Mouse (Mus musculus): ENCODE data around the gene Ispd. TPM values are rescaled to one million over a fixed set of nuclear protein-coding genes. Genes with fewer than 3 reads are reported as not detected.
A peak's percentile ranks its signal among the peaks of the same experiment; 100 is the strongest.
"Not testable (repeated sequence)": the region's sequence is repeated elsewhere in the genome, so short reads cannot be mapped to it uniquely, and the experiment has no call there.

Ispd gene
- 1 to 10 TPM in 1 of 2 experiments, under 1 TPM in 1; 0.98 to 1.4 TPM for polyA plus RNA-seq (2017; shearing (Covaris generic))

DNA sequence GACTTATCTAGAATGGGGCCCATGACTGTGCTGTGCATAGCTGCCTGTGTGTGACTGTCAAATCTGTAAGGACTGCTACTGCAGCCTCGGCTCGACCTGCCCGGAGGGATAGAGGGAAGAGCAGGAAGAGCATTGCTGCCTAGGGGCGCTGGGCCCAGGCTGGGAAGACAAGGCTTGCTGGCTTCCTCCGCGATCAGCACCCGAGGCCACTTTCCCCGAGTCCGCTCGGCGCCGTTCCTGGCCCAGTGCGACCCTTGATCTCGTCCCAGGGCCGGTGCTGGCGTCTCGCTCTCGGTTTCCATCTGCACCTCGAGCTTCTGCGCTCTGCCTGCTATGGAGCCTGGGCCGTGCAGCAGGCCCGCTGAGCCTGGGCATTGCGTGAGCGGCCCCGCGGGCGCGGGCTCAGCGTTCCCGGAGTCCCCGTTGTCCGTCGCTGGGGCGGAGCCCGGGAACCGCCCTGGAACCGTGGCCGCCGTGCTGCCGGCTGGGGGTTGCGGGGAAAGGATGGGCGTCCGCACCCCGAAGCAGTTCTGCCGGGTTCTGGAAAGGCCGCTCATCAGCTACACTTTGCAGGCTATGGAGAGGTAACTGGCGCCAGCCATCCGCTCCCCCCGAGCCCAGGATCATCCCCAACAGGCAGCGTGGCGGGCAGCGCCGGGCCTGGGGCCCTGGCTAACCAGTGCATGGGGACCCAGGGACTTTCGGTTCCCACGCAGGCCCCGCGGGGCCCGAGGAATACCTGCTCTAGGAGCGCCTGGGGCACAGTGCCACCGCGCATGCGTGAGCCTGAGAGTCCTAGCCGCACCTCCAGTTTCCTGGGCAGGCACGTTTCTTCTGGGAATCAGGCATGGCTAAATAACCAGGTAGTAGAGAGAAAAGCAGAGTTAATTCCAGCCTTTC is at the start of gene Ispd, which contains the start of gene D630036H23Rik:
Gene Ispd, plus strand, starts transcription at position 10 of the 900 bp plus-strand sequence.
Gene D630036H23Rik, minus strand, starts transcription at position 741 of the 900 bp plus-strand sequence.
- ATAC-seq, result peak; percentile 62

DNA sequence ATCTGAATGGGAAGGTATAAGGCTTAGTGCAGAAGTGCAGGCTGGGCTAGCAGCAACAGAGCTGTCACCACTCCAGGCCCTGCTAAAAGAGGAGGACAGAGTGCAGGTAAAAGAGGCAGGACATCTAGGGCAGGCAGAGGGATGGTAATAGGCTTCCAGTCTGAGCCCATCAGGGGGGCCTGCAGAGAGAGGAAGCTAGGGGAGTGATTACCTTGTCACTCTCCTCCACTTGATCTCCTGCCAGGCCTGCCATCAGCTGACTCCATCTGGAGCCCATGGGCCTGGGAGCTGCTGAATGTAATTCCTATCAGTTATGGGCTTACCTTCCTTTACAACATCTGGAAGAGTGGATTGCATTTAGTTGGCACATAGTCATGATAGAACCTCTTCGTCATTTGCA is 48.6 kb upstream of the Ispd start:
- no peak for ATAC-seq

DNA sequence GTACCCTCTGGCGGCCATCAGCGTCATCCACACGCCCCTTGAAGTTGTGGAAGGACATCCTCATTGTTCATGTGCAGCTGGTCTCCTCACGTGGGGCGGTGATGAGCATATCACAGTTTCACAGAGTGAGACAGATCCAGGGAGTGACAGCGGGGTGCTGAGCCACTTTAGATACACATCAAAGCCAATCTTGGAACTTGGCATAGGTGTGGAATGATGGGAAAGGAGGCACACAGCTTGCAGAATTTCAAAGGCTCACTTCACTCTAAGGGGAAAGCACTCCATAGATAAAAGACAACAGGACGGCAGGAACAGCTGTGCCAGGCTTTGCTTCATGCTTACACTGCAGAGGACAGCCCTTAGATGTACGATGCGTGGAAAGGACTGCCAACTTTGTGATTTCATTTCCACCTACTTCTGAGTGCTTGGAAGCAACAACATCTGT is 47.4 kb upstream of the Ispd start:
- no peak for ATAC-seq

DNA sequence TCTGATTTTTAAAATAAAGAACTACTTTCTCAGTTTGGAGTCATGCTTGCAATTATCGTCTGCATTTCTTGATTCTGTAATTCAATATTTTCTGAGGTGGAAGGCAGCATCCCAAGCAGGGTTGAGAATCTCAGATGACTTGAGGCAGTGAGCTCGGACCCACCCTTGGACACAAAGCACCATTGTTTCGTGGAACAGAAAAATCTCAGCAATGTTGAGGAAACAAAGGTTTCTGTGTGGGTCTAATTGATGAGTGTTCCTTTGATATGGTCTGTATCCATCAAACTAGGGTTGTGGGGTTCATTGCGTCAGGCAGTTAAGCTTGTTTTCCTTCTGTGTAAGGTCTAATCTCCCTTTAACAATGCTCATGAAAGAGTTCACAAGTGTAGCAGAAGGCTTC is 37.1 kb upstream of the Ispd start:
- no peak for ATAC-seq

DNA sequence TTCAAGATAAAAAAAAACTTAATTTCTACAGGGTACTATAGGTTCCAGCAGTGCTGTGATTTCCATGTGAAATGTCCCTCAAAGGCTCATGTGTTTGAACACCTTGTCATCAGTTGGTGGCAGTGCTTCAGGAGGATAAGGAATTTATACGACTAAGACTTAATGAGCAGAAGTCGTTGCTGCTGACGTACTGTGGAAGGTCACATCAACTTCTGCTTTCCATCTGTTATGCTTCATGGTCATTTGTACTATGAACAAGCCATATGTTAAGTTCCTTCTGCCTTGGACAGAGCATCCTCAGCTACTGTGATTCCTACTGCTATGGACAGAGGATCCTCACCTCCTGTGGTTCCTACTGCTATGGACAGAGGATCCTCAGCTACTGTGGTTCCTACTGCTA is 21.2 kb upstream of the Ispd start:
- no peak for ATAC-seq

DNA sequence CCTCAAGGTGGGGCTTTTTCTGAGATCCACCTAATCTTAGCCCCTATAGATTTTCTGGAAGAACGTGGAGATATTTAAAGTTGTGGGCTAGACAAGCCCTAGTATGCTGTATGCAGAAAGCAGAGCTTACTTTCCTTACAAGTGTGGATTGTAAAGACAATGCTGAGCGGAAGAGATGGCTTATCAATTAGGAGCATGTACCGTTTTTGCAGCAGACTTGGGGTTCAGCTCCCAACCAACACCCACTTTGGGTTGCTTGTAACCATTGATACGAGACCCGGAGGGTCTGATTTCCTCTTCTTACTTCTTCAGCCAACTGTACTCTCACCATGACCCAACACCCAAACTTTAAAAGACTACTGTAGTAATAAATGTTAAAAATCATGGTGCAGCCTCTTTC is 20.6 kb upstream of the Ispd start:
- ATAC-seq, result no peak

DNA sequence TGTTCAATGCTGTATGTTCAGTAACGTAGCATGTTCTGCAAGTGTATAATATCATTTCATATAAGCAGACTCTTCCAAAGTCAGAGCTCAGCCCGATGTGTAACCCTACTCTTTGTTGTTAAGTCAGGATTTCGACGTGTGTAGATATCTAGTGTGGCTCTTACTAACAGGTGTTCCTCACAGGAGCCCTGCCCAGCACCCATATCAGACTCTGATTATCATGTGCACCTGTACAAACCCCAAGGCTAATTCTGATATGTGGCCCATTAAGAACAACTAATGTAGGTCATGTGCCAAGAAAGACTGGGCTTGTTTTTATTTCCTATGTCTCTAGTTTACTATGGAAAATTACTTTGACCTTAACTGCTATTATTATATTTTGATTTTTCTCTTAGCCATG is 17.2 kb upstream of the Ispd start:
- no peak for ATAC-seq

DNA sequence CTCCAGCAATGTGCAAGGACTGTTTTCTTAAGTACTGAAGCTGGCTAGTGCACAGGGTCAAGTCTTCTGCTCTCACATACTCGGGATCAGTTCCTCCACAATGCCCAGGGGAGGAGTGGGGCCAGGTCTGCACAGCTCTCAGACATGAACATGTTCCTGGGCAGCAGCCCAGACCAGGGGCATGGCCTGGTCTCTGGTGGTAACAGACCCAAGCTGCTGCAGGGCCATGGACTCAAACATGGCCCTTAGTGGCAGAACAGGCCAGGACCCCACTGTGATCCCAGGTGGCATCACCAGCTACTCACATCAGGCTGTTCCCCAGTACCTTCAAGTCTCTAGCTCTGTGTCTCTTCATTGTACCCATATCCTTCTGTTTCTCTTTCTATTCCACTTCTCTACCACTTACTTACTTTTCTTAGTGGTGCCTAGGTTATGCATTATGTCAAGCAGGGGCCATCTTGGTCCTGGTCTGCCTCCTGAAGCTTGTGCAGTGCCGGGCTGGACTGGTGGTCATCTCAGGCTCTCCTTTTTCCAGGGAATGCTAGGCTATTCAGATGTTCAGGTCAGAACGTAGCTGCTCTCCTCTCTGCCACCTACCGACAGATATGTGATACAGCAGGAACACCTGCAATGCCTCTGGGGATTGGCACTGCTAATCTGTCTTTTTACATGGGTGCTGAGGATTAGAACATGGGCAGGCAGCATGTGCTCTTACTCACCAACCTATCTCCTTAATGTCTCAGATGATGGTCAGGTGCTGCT is 7.8 kb upstream of the Ispd start:
- no peak for ATAC-seq

DNA sequence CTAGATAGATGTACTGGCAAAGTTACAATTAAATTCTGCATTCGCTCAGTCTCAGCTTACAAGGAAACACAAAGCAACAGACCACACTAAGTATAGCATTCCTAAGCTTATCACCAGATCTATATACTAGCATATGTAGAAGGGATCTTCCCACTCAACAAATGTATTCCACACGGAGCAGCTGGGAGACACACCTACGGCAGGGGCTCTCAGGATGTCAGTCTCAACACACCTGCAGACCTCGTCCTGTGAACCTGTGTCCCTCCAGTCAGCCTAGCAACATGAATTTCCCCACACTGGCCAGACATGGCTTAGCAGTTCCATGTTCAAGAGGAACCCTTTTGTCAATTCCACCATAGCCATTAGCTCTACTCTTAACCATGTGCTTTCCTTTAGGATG is 4.9 kb upstream of the Ispd start:
- ATAC-seq, result not testable (repeated sequence)

DNA sequence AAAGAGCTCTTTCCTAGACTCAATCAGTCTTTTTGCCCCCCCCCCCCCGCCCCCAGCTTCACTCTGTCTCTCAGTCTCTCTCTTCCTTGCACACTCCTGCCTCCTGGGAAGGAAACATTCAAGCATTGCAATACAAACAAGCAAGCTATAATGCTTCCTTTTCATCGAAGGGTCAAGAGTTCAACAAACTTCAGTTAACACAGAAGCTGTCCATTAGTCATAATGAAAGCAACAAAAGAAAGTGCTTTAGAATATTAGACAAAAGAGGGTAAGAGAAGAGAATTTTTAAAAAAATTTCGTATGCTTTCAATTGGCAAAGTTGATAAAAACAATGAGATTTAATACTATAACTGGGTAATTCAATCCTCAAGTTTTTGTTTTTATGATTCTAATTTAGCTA is 996 bp upstream of the Ispd start:
- ATAC-seq, result no peak

DNA sequence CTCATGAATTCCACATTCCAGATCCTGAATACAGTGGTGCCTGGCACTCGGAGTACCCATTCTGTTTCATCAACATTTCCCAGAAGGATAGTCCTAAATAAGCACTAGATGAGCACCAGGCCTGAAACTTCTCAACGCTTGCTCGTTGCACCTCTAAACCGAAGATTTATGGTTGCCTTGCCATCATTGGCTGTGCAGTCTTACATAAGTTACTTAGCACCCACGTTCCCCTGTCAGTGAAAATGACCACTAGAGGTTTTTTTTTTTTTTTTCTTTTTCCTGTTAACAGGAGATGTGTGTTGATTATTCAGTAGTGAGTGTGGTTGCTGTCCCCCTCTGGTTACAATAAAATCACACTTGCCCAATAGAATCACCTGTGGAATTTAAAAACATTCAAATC is 444 bp upstream of the Ispd start:
- ATAC-seq, result no peak

DNA sequence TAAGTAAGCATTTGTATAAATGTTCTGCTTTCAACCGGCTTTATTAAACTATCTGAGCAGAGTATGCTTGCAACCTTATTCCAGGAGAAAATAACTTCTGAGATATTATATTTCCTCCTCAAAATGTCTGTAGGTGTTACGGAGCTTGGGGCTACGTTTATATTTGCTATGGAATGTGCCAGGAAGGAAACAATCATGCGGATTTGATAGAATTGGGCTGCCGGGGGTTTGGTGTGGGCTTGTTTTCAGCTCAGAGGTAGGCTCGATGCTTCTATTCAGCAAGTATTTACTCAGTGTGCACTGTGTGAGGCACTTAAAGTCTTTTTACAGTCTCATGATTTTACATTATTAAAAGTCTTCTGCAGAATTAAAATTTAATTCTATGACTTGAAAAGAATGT is 4.1 kb downstream of the Ispd start:
- ATAC-seq, result no peak

DNA sequence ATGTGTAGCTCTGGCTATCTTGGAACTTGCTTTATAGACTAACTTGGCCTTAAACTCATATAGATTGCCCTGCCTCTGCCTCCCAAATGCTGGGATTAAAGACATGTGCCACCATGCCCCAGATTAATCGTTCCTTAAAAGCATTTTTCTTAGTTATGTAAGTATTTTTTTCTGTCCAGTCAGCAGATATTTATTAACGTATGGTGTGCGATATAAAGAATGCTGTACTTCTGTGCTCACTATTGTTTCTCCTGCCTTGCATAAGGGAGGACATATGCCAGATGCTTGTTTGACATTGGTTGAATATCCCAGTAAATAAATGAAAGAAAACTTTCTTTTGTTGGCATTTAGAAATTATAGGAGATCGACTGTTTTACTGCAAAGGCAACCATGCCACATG is 5.7 kb downstream of the Ispd start:
- ATAC-seq, result no peak

DNA sequence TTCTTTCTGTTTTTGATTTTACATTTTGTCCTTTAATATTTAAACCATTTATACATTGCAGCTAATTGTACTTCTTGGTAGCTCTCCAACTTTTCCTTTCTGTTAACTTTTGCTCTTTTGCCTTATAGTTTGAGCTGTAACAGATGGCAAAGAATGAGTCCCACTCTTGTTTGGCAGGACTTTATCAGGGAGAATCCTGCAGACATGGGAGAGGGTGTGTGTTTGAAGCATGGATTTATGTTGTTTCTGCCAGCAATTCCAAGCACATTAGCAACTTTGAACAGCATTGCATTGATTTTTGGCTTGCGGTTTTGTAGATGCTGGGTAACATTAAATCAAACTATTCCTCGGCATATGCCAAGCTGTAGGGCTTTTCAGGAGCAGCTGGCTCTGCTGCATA is 13.9 kb downstream of the Ispd start:
- no peak for ATAC-seq

DNA sequence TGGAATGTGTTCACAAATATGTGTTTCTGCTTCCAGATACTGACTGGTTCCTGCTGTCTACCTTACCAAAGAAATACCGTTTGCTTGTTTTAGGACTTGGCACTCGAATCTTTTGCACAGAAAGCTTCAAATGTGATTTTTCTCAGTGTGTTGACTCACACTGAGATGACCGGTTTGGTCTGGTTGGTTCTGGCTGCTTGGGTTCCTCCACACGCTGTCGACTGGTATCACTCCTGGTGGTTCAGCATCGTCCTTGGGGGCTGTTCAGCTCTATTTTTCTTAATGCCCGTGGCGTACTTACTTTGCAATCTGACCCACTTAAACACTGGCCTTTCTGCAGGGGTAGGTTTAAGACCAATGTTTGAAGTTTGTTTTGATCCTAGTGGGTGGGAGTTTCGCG is 42.4 kb downstream of the Ispd start:
- ATAC-seq, result no peak

DNA sequence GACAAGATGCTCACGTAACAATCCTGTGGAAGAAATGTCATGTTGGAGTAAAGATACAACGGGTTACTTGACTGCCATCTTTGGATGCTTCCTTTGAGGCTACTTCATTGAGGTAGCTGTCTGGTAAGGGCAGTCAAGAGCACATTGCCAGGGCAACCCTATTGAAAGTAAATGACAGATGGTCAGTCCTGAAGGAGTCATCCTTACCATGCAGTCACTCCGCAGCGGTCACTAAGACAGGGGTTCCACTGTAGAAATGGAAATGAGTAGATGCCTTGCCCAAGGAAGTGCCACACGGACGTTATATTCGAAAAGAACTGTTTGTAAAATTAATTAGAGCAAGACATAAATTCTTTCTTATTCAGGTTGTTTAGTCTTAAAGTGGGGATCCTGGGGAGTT is 44.0 kb downstream of the Ispd start:
- no peak for ATAC-seq

DNA sequence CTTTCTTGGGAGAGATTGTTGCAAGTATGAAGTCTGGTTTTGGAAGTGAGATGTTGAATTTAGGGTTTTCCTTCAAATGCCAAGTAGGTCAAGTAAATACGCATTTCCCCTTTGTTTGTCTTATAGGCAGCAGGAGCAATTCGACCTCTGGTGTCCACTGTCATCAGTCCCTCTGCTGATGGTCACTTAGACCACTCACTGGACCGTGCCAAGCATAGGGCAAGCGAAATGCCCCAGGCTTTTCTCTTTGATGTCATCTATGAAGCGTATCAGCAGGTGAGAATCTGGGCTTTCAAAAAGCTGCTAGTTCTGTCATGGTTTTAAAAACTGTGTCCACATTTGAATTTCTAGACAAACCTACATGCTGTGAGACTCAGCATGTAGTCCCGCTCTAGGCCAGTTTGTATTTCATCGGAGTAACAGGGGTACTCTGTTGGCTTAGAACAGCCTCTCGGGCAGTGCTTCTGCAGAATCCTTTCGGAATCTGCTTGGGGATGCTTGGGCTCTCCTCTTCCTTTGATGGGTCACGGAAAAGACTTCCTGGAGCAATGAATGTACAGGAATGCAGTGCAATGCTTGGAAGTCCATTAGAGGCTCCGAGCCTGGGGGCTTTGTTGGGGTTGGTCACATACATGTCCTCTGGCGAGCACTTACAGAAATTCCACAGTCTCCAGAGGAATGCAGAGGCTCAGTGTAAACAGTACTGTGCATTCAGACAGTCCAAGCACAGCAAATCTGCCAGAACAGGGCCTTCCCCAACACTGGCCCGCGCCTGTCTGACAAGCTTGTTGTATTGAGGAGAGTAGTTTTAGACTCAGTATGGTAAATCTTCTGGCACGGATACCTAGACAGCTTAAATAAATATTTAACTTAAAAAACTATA is 45.2 kb downstream of the Ispd start:
- ATAC-seq, result no peak

DNA sequence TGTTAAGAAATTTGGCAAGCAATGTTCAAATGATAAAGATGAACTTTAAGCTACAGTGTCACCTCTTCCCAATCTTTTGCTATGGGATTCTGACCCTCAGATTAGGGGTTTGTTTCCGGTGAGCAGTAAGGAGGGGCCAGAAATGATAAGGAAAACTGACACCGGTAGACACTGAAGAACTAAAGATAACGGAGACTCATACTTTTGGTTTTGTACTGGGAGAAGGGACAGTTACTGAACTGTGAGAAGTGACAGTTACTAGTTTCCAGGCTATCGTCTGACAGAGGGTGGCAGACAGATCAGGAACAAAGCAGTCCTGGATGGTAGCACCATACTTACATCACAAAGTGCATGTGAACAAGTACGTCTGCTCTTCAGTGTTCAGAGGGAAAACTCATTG is 55.7 kb downstream of the Ispd start:
- ATAC-seq, result no peak

DNA sequence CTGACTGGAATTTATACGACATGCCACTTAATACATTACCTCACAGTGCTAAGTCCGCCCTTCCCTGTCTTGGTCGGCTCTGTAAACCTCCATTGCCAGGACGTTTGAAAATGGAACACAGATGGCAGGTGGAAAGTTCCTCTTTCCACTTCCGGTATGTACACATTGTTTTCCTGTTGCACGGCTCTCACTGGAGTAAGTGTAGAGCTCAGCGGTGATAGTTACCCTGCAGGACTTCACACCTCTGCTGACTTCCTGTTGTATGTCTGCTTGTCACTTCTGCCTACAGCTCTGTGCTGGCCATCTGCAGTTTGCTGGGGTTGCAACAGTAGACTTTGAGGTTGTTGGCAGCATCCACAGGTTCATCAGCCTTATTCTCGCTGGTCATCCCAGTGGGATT is 58.1 kb downstream of the Ispd start:
- ATAC-seq, result no peak

DNA sequence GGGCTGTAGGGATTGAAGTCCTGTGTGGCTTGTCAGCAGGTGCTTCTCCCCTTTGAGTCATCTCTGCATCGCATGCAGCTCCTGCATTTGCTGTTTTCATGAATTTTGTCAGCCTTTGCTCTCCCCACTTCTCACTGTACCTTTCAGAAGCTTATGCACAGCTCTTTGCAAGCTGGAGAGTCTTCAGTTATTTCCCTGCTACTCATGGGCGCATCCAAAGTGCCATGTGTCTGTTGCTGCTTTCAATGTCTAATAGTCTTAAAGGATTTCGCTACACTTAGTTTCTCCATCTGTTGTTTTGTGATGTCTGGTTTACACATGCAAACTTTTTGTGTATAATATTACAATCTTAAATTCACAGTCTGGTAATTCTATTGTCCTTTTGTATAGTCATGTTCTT is 74.8 kb downstream of the Ispd start:
- ATAC-seq, result no peak

DNA sequence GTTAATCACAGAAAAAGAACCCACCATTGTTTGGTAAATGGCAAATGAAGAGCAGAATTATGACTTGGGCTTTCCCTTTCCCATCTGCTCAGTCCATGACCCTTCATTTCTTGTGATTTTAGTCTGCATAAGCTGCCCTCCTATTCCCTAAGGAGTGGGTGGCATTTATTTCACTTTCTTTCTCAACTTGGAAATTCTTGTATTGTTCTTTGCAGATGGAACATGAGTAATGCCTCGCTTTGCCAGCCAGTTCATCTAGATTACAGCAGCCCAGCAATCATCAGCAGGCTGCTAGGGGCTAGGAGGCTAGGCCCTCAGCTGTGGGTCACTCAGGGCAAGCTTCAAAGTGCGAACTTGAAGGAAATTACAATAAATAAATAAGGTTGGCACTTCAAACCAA is 76.5 kb downstream of the Ispd start:
- no peak for ATAC-seq

DNA sequence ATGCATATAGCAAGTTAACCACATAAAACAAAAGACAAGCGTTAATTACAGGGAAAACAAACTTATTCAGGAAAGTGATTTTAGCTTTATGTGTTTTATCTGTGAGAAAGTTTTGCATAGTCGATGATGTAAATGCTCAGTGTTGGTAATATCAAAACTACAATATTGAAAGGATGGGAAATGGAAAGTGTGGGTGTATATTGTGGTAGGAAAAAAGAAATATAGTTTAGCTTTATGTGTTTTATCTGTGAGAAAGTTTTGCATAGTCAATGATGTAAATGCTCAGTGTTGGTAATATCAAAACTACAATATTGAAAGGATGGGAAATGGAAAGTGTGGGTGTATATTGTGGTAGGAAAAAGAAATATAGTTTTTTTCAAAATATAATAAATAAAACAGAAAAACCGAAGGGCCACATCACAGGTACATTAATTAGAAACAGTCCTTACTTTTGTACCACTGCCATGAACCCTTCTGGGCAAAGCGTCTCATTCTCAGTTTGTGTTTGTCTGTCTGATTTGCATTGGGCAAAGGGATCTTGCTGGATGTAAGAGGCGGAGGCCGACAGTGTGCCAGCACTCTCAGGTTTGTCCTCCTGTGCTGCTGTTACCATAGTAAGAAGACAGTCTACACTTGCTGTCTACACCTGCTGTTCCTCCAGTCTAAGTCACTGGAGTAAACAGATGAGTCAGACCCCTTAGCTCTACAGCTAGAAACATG is 87.2 kb downstream of the Ispd start:
- peak; percentile 49 for ATAC-seq
